In the genomic region with DNA sequence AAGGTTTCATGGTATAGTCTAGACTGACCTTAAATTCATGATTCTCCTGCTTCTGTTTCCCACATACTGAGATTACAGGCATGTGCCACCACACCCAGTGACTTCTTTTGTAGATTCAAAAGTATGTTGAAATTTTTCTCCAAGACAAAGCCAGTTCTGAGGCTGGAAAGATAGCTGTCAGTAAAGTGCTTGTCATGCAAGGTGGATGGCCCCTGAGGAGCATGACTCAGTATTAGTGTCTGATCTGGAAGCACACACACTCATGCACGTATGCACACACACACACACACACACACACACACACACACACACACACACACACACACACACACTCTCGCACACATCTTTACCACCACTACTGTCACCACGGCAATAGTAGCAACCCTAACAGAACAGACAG, we compare ENCODE assay signal across 28 mouse cellular contexts. TPM values are rescaled to one million over a fixed set of nuclear protein-coding genes. Genes with fewer than 3 reads are reported as not detected.
DNase-seq lines count a peak whose midpoint lies in the region; ATAC-seq lines count a peak whose summit lies in the region.
"Had no signal": no experiment of that assay in that cellular context is flagged by ENCODE, and none has a peak within 500 bp of the region (broad histone marks: within the 10 kb centered on the region; RNA-seq: fewer than 3 reads in every experiment).

No protein-coding gene starts in this region.

- H3K4me3 ChIP-seq in heart, embryonic 12.5 days: no peak overlapping the region
- H3K4me3 ChIP-seq in heart, embryonic 10.5 days: no peak overlapping the region
- H3K4me3 ChIP-seq in midbrain, embryonic 11.5 days (ENCODE audit: low read depth, low read length): no peak overlapping the region
- no peak overlapping the region for H3K4me3 ChIP-seq in midbrain, embryonic 16.5 days (ENCODE audit: low read depth, low read length)
- no peak overlapping the region for H3K4me3 ChIP-seq in liver, embryonic 16.5 days (ENCODE audit: low read depth, low read length)
- H3K4me3 ChIP-seq: embryonic facial prominence, embryonic 10.5 days; embryonic facial prominence, embryonic 13.5 days; erythroblast, embryonic 14.5 days; forebrain, embryonic 12.5 days; forebrain, embryonic 15.5 days; heart, embryonic 15.5 days had no signal

- H3K4me2 ChIP-seq in heart, embryonic 12.5 days: no peak overlapping the region
- H3K4me2 ChIP-seq in midbrain, embryonic 11.5 days: no peak overlapping the region
- H3K4me2 ChIP-seq in midbrain, embryonic 16.5 days (ENCODE audit: low read length): no peak overlapping the region
- H3K4me2 ChIP-seq in liver, embryonic 16.5 days (ENCODE audit: low read depth, low read length): no peak overlapping the region
- H3K4me2 ChIP-seq: embryonic facial prominence, embryonic 13.5 days; forebrain, embryonic 12.5 days; forebrain, embryonic 15.5 days; heart, embryonic 15.5 days; hindbrain, embryonic 14.5 days had no signal

- no peak overlapping the region for H3K9ac ChIP-seq in heart, embryonic 12.5 days
- H3K9ac ChIP-seq in midbrain, embryonic 11.5 days (ENCODE audit: low read length): no peak overlapping the region
- no peak overlapping the region for H3K9ac ChIP-seq in midbrain, embryonic 16.5 days (ENCODE audit: low read depth, low read length)
- no peak overlapping the region; the same call in 1 of the 2 replicates for H3K9ac ChIP-seq in liver, embryonic 16.5 days (ENCODE audit: low read depth, low read length)
- H3K9ac ChIP-seq: embryonic facial prominence, embryonic 13.5 days; forebrain, embryonic 12.5 days; forebrain, embryonic 15.5 days; heart, embryonic 15.5 days; hindbrain, embryonic 14.5 days had no signal

- peaks cover 21% of the 10 kb centered on the region for H3K4me1 ChIP-seq in heart, embryonic 12.5 days (replicated peaks)
- peaks cover 25% of the 10 kb centered on the region for H3K4me1 ChIP-seq in heart, embryonic 10.5 days
- H3K4me1 ChIP-seq in midbrain, embryonic 11.5 days (ENCODE audit: control insufficient read depth, insufficient read depth, low read length): peaks cover 17% of the 10 kb centered on the region
- peaks cover 5% of the 10 kb centered on the region; the same call in 1 of the 2 replicates for H3K4me1 ChIP-seq in midbrain, embryonic 16.5 days (ENCODE audit: control insufficient read depth, insufficient read depth, low read length)
- peaks cover 43% of the 10 kb centered on the region for H3K4me1 ChIP-seq in liver, embryonic 16.5 days (ENCODE audit: control insufficient read depth, low read depth, low read length)

- 93% methylated on average over 3 of the region's 3 CpGs for WGBS in heart, embryonic 12.5 days
- WGBS in heart, embryonic 10.5 days: 86% methylated on average over 3 of the region's 3 CpGs
- 95% methylated on average over 3 of the region's 3 CpGs for WGBS in midbrain, embryonic 11.5 days
- WGBS in midbrain, embryonic 16.5 days: 87% methylated on average over 3 of the region's 3 CpGs
- 50% methylated on average over 3 of the region's 3 CpGs for WGBS in liver, embryonic 16.5 days (ENCODE audit: insufficient replicate concordance)

- DNase-seq in heart, embryonic 10.5 days (ENCODE audit: low spot score): no peak
- DNase-seq in midbrain, embryonic 11.5 days (ENCODE audit: low spot score, missing footprints): peak; percentile 23
- DNase-seq in neural tube, embryonic 10.5 days (ENCODE audit: extremely low spot score, low spot score): no peak
- no peak for DNase-seq in kidney, postnatal 4 days
- DNase-seq: adrenal gland, postnatal 10 days; adrenal gland, postnatal 36 days; B cell, adult 2 months; cerebellum, adult 8-10 months; cerebellum, postnatal 10 days; cerebellum, postnatal 36 days; embryo, embryonic 11 days; gastrocnemius, postnatal 25 days; heart, adult 18-20 months; heart, postnatal 10 days; heart, postnatal 4 days had no signal

- no peak overlapping the region for H3K27ac ChIP-seq in heart, embryonic 12.5 days (ENCODE audit: poor library complexity, severe bottlenecking)
- H3K27ac ChIP-seq in heart, embryonic 10.5 days: no peak overlapping the region
- no peak overlapping the region for H3K27ac ChIP-seq in midbrain, embryonic 11.5 days (ENCODE audit: low read depth, low read length)
- no peak overlapping the region for H3K27ac ChIP-seq in midbrain, embryonic 16.5 days (ENCODE audit: low read length)
- peak overlapping the region; percentile 51 for H3K27ac ChIP-seq in liver, embryonic 16.5 days (ENCODE audit: low read length)
- H3K27ac ChIP-seq: embryonic facial prominence, embryonic 10.5 days; embryonic facial prominence, embryonic 13.5 days; forebrain, embryonic 12.5 days; forebrain, embryonic 15.5 days; heart, embryonic 15.5 days; hindbrain, embryonic 14.5 days; hindbrain, postnatal 0 days had no signal

- ATAC-seq in heart, embryonic 12.5 days (ENCODE audit: insufficient number of reproducible peaks, low FRiP score): peak; percentile 77
- no peak for ATAC-seq in midbrain, embryonic 11.5 days (ENCODE audit: low FRiP score)
- ATAC-seq in midbrain, embryonic 16.5 days: no peak
- no peak for ATAC-seq in liver, embryonic 16.5 days (ENCODE audit: low read depth)
- ATAC-seq: forebrain, embryonic 15.5 days; hindbrain, postnatal 0 days; Patski had no signal

- no peaks in the 10 kb centered on the region for H3K36me3 ChIP-seq in heart, embryonic 12.5 days
- H3K36me3 ChIP-seq in heart, embryonic 10.5 days: no peaks in the 10 kb centered on the region
- no peaks in the 10 kb centered on the region for H3K36me3 ChIP-seq in midbrain, embryonic 11.5 days (ENCODE audit: control insufficient read depth, insufficient read depth, low read length)
- no peaks in the 10 kb centered on the region for H3K36me3 ChIP-seq in midbrain, embryonic 16.5 days (ENCODE audit: control insufficient read depth, insufficient read depth, low read length)
- H3K36me3 ChIP-seq in liver, embryonic 16.5 days (ENCODE audit: control insufficient read depth, insufficient read depth): no peaks in the 10 kb centered on the region
- H3K36me3 ChIP-seq: embryonic facial prominence, embryonic 10.5 days; embryonic facial prominence, embryonic 13.5 days; forebrain, embryonic 12.5 days; forebrain, embryonic 15.5 days; heart, embryonic 15.5 days had no signal

- H3K27me3 ChIP-seq in heart, embryonic 12.5 days (replicated peaks): no peaks in the 10 kb centered on the region
- no peaks in the 10 kb centered on the region for H3K27me3 ChIP-seq in heart, embryonic 10.5 days (ENCODE audit: insufficient read depth, poor library complexity, severe bottlenecking)
- no peaks in the 10 kb centered on the region for H3K27me3 ChIP-seq in midbrain, embryonic 11.5 days (ENCODE audit: control insufficient read depth, insufficient read depth, low read length)
- H3K27me3 ChIP-seq in midbrain, embryonic 16.5 days (ENCODE audit: control insufficient read depth, insufficient read depth, low read depth, low read length): no peaks in the 10 kb centered on the region
- no peaks in the 10 kb centered on the region for H3K27me3 ChIP-seq in liver, embryonic 16.5 days (ENCODE audit: control insufficient read depth, insufficient read depth, low read depth, low read length)
- H3K27me3 ChIP-seq: CH12.LX; embryonic facial prominence, embryonic 13.5 days; forebrain, embryonic 12.5 days; forebrain, embryonic 15.5 days; heart, embryonic 15.5 days; Patski had no signal

- H3K9me3 ChIP-seq in heart, embryonic 12.5 days (replicated peaks): no peaks in the 10 kb centered on the region
- H3K9me3 ChIP-seq in heart, embryonic 10.5 days: no peaks in the 10 kb centered on the region
- no peaks in the 10 kb centered on the region for H3K9me3 ChIP-seq in midbrain, embryonic 11.5 days (ENCODE audit: control insufficient read depth, low read length)
- H3K9me3 ChIP-seq in midbrain, embryonic 16.5 days (replicated peaks; ENCODE audit: control insufficient read depth, low read length, poor library complexity, severe bottlenecking): no peaks in the 10 kb centered on the region
- no peaks in the 10 kb centered on the region for H3K9me3 ChIP-seq in liver, embryonic 16.5 days (replicated peaks; ENCODE audit: control insufficient read depth, low read length)
- H3K9me3 ChIP-seq: embryonic facial prominence, embryonic 10.5 days; embryonic facial prominence, embryonic 13.5 days; forebrain, embryonic 12.5 days; forebrain, embryonic 15.5 days; heart, embryonic 15.5 days had no signal

RNA-seq across cellular contexts. Expression of gene Dapk2, which starts 17.0 kb away (rescaled TPM):
- polyA plus RNA-seq in heart, embryonic 12.5 days (2016; fragmentation: Nextera tagmentation; extraction: Ambion mirVana): 6.4 and 8.1 TPM in 2 replicates
- 7.8 and 8.5 TPM in 2 replicates for polyA plus RNA-seq in heart, embryonic 10.5 days (2016; fragmentation: Nextera tagmentation; extraction: Ambion mirVana)
- 6.7 and 7.4 TPM in 2 replicates for polyA plus RNA-seq in midbrain, embryonic 11.5 days (2014; fragmentation: Nextera tagmentation; extraction: Ambion mirVana)
- 0.90 and 1.0 TPM in 2 replicates for polyA plus RNA-seq in midbrain, embryonic 16.5 days (2015; fragmentation: Nextera tagmentation; extraction: Ambion mirVana)
- 32.7 and 33.7 TPM in 2 replicates for polyA plus RNA-seq in liver, embryonic 16.5 days (2015; fragmentation: Nextera tagmentation; extraction: Ambion mirVana)

RNA-seq across cellular contexts. Expression of gene Ciao2a, which starts 48.6 kb away (rescaled TPM):
- polyA plus RNA-seq in heart, embryonic 12.5 days (2016; fragmentation: Nextera tagmentation; extraction: Ambion mirVana): 161 and 176 TPM in 2 replicates
- 174 TPM in 2 replicates for polyA plus RNA-seq in heart, embryonic 10.5 days (2016; fragmentation: Nextera tagmentation; extraction: Ambion mirVana)
- 156 and 171 TPM in 2 replicates for polyA plus RNA-seq in midbrain, embryonic 11.5 days (2014; fragmentation: Nextera tagmentation; extraction: Ambion mirVana)
- 61.0 and 69.5 TPM in 2 replicates for polyA plus RNA-seq in midbrain, embryonic 16.5 days (2015; fragmentation: Nextera tagmentation; extraction: Ambion mirVana)
- polyA plus RNA-seq in liver, embryonic 16.5 days (2015; fragmentation: Nextera tagmentation; extraction: Ambion mirVana): 110 and 129 TPM in 2 replicates

RNA-seq across cellular contexts. Expression of gene Snx1, which starts 48.6 kb away (rescaled TPM):
- polyA plus RNA-seq in heart, embryonic 12.5 days (2016; fragmentation: Nextera tagmentation; extraction: Ambion mirVana): 68.8 and 72.1 TPM in 2 replicates
- polyA plus RNA-seq in heart, embryonic 10.5 days (2016; fragmentation: Nextera tagmentation; extraction: Ambion mirVana): 81.9 and 101 TPM in 2 replicates
- polyA plus RNA-seq in midbrain, embryonic 11.5 days (2014; fragmentation: Nextera tagmentation; extraction: Ambion mirVana): 147 and 150 TPM in 2 replicates
- 68.0 and 78.3 TPM in 2 replicates for polyA plus RNA-seq in midbrain, embryonic 16.5 days (2015; fragmentation: Nextera tagmentation; extraction: Ambion mirVana)
- polyA plus RNA-seq in liver, embryonic 16.5 days (2015; fragmentation: Nextera tagmentation; extraction: Ambion mirVana): 59.6 and 63.8 TPM in 2 replicates
